Mouse (Mus musculus) erythroblast, embryonic 14.5 days (primary cell): ENCODE measurements around the gene Surf2.

ENCODE experiments used
- GATA1 ChIP-seq: IDR thresholded peaks from 2 replicates; pipeline ENCODE4 v1.6.1; 2012; ENCODE audit warnings: low read length, inconsistent platforms, mixed read lengths
- TAL1 ChIP-seq: IDR thresholded peaks from 3 replicates; pipeline ENCODE4 v1.6.1; 2012; ENCODE audit warnings: low read length, inconsistent platforms, mixed read lengths

- TF ChIP-seq GATA1 (no peak), TAL1 (no peak)
These were observed 20.3 kb downstream of the Surf2 start for GRCm38 (mm10) chr2:26936425-26936824.
